Mouse (Mus musculus): ENCODE results near the gene Arhgap24. TPM values are rescaled to one million over a fixed set of nuclear protein-coding genes. Genes with fewer than 3 reads are reported as not detected.

Arhgap24 gene
- polyA plus RNA-seq, 1 experiment from 2014 or later, result 10.0 TPM

DNA sequence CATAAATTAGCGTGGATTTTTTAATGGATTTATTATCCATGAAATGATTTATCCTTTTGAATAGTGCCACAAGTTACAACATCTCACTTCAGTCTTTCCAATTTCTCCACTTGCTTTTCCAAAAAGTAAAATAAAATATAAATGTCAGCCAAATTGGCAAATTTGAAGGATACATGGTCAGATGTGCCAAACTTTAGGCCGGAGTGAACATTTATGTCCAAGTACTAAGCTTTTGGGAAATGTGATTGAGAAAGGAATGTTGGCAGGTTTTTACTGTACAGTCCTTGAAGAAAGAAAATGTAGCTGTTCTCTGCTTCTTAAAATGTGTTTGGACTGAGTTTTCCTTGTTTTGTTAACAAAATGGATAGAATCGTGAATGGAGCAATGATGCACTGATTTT is 185.7 kb downstream of the Arhgap24 start:
- H3K4me2 ChIP-seq (ENCODE audit: low read depth, low read length), result no peak overlapping the region
- H3K9ac ChIP-seq (replicated peaks; ENCODE audit: low read length), result no peak overlapping the region
- DNase-seq (ENCODE audit: low spot score) (no peak), ATAC-seq (replicated peaks; ENCODE audit: insufficient number of reproducible peaks, low FRiP score, low TSS enrichment, low read depth) (no peak)
- no peak overlapping the region for H3K27ac ChIP-seq (replicated peaks; ENCODE audit: low read depth, low read length)
- WGBS, result 90% methylated on average over 3 of the region's 3 CpGs
- no peaks in the 10 kb centered on the region for H3K9me3 ChIP-seq (replicated peaks; ENCODE audit: control insufficient read depth, low read length)
- no peaks in the 10 kb centered on the region for H3K36me3 ChIP-seq (replicated peaks; ENCODE audit: control insufficient read depth, insufficient read depth, low read depth, low read length)
- no peak overlapping the region for H3K4me3 ChIP-seq (ENCODE audit: low read depth, low read length)
- no peaks in the 10 kb centered on the region for H3K4me1 ChIP-seq (ENCODE audit: control insufficient read depth, insufficient read depth, low read length)
- H3K27me3 ChIP-seq (ENCODE audit: control insufficient read depth, insufficient read depth, low read length), result no peaks in the 10 kb centered on the region

DNA sequence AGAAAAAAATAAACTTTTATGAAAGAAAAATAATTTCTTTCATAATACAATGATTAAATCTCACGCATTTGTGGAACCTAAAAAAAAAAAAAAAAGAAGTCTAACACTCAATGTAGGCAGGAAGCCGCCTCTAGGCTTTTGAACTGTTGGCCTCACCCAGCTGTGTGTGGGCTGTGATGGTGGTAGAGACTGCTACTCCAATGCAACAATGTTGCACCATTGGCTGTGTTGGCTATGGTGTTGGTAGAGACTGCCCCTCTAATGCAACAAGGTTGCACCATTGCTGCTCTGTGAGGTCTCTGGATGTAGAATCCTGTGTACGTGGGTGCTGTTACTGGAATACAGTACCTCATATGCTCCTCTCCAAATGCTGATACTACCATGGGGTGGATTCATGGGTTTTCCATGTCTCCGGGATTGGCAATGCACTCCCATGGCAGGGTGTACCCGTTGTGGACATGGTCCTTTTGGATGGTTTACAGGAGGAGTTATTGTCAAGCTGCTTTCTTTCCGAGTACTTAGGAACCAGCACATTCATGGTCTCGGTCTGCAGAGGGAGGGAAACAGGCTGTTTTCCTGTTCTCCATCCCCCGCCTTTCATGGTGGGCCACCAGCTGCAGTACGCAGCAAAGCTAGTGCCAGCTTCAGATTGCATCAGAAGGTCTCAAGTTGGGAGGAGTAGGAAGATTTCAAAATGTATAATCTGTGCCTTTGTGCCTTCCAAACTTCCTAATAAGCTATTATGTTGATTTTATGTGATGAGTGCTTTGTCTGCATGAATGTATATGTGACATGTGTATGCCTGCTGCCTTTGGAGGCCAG is 186.8 kb downstream of the Arhgap24 start:
- Histone ChIP-seq H3K4me1 (ENCODE audit: control insufficient read depth, insufficient read depth, low read length) (no peaks in the 10 kb centered on the region), H3K36me3 (replicated peaks; ENCODE audit: control insufficient read depth, insufficient read depth, low read depth, low read length) (no peaks in the 10 kb centered on the region), H3K27me3 (ENCODE audit: control insufficient read depth, insufficient read depth, low read length) (no peaks in the 10 kb centered on the region), H3K4me3 (ENCODE audit: low read depth, low read length) (no peak overlapping the region), H3K9me3 (replicated peaks; ENCODE audit: control insufficient read depth, low read length) (no peaks in the 10 kb centered on the region), H3K27ac (replicated peaks; ENCODE audit: low read depth, low read length) (no peak overlapping the region), H3K9ac (replicated peaks; ENCODE audit: low read length) (no peak overlapping the region), H3K4me2 (ENCODE audit: low read depth, low read length) (no peak overlapping the region)
- DNase-seq (ENCODE audit: low spot score), result no peak
- 84% methylated on average over 9 of the region's 9 CpGs for WGBS
- ATAC-seq (replicated peaks; ENCODE audit: insufficient number of reproducible peaks, low FRiP score, low TSS enrichment, low read depth), result no peak

GRCm38 (mm10) chr5:102670206-102670605 is 189.0 kb downstream of the Arhgap24 start:
- no peaks in the 10 kb centered on the region for H3K36me3 ChIP-seq (replicated peaks; ENCODE audit: control insufficient read depth, insufficient read depth, low read depth, low read length)
- H3K9ac ChIP-seq (replicated peaks; ENCODE audit: low read length), result no peak overlapping the region
- H3K4me3 ChIP-seq (ENCODE audit: low read depth, low read length), result no peak overlapping the region
- ATAC-seq (replicated peaks; ENCODE audit: insufficient number of reproducible peaks, low FRiP score, low TSS enrichment, low read depth) (no peak), DNase-seq (ENCODE audit: low spot score) (no peak)
- no peak overlapping the region for H3K27ac ChIP-seq (replicated peaks; ENCODE audit: low read depth, low read length)
- H3K4me2 ChIP-seq (ENCODE audit: low read depth, low read length), result no peak overlapping the region
- no peaks in the 10 kb centered on the region for H3K4me1 ChIP-seq (ENCODE audit: control insufficient read depth, insufficient read depth, low read length)
- WGBS, result 67% methylated on average over 4 of the region's 4 CpGs
- no peaks in the 10 kb centered on the region for H3K9me3 ChIP-seq (replicated peaks; ENCODE audit: control insufficient read depth, low read length)
- H3K27me3 ChIP-seq (ENCODE audit: control insufficient read depth, insufficient read depth, low read length), result no peaks in the 10 kb centered on the region

DNA sequence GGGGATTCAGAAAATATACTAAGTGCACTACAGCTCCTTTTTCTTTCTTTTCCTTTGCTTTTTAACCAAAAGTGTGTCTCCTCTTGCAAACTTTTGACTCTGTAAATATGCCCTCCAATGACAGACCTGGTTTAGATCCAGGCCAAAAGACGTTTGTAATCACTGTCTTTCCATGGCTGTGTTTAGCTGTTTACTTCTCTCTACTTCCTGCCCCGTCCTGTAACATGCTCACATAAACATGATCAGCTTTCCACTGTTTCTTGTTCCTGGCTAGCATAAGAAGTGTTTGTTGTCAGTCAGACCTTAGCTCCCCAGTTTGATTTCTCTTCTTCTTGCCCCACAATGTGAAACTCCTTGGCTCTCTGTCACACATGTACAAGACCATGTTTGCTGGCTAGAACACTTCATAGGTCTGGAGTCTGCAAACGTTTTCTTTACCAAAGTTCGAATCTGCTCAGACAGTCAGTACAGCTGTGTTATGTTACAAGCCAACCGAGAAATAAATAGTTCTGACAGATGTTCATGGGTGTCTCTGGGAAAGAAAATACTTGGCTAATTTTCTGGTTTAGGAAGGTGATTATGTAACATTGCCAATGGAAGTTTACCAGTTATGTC is 189.6 kb downstream of the Arhgap24 start:
- Histone ChIP-seq H3K4me2 (ENCODE audit: low read depth, low read length) (no peak overlapping the region), H3K9ac (replicated peaks; ENCODE audit: low read length) (no peak overlapping the region), H3K27ac (replicated peaks; ENCODE audit: low read depth, low read length) (no peak overlapping the region), H3K36me3 (replicated peaks; ENCODE audit: control insufficient read depth, insufficient read depth, low read depth, low read length) (no peaks in the 10 kb centered on the region), H3K4me1 (ENCODE audit: control insufficient read depth, insufficient read depth, low read length) (no peaks in the 10 kb centered on the region), H3K4me3 (ENCODE audit: low read depth, low read length) (no peak overlapping the region), H3K27me3 (ENCODE audit: control insufficient read depth, insufficient read depth, low read length) (no peaks in the 10 kb centered on the region), H3K9me3 (replicated peaks; ENCODE audit: control insufficient read depth, low read length) (no peaks in the 10 kb centered on the region)
- whole genome bisulfite sequencing, result 52% methylated on average over 5 of the region's 5 CpGs
- ATAC-seq (replicated peaks; ENCODE audit: insufficient number of reproducible peaks, low FRiP score, low TSS enrichment, low read depth), result no peak
- DNase-seq (ENCODE audit: low spot score), result no peak

DNA sequence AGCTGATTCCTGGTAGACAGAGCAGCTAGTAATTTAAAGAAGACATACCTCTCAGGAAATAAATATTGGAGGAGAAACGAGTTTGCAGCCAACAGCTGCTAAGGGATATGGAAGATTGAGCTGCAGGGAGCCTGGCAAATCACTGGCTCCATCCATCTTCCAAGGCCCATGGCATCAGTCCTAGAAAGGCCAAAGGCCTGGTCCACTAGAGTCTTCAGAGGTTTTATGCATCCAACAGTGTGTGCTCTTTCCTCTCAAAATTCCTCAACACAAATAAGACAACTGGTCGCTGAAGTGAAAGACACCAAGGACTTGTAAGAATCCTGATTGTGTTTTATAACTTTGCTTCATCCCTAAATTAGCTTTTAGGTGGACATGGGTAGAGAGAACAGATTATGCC is 194.1 kb downstream of the Arhgap24 start:
- Histone ChIP-seq H3K4me2 (ENCODE audit: low read depth, low read length) (no peak overlapping the region), H3K36me3 (replicated peaks; ENCODE audit: control insufficient read depth, insufficient read depth, low read depth, low read length) (no peaks in the 10 kb centered on the region), H3K4me3 (ENCODE audit: low read depth, low read length) (no peak overlapping the region), H3K27me3 (ENCODE audit: control insufficient read depth, insufficient read depth, low read length) (no peaks in the 10 kb centered on the region), H3K4me1 (ENCODE audit: control insufficient read depth, insufficient read depth, low read length) (no peaks in the 10 kb centered on the region), H3K9ac (replicated peaks; ENCODE audit: low read length) (no peak overlapping the region), H3K9me3 (replicated peaks; ENCODE audit: control insufficient read depth, low read length) (no peaks in the 10 kb centered on the region), H3K27ac (replicated peaks; ENCODE audit: low read depth, low read length) (no peak overlapping the region)
- DNase-seq (ENCODE audit: low spot score) (no peak), ATAC-seq (replicated peaks; ENCODE audit: insufficient number of reproducible peaks, low FRiP score, low TSS enrichment, low read depth) (no peak)
- 82% methylated on average over 2 of the region's 2 CpGs for WGBS

- DNase-seq (ENCODE audit: low spot score), result no peak
- Histone ChIP-seq H3K9me3 (replicated peaks; ENCODE audit: control insufficient read depth, low read length) (no peaks in the 10 kb centered on the region), H3K27me3 (ENCODE audit: control insufficient read depth, insufficient read depth, low read length) (no peaks in the 10 kb centered on the region), H3K9ac (replicated peaks; ENCODE audit: low read length) (no peak overlapping the region), H3K4me1 (ENCODE audit: control insufficient read depth, insufficient read depth, low read length) (no peaks in the 10 kb centered on the region), H3K4me2 (ENCODE audit: low read depth, low read length) (no peak overlapping the region), H3K4me3 (ENCODE audit: low read depth, low read length) (no peak overlapping the region), H3K27ac (replicated peaks; ENCODE audit: low read depth, low read length) (no peak overlapping the region), H3K36me3 (replicated peaks; ENCODE audit: control insufficient read depth, insufficient read depth, low read depth, low read length) (no peaks in the 10 kb centered on the region)
- no peak for ATAC-seq (replicated peaks; ENCODE audit: insufficient number of reproducible peaks, low FRiP score, low TSS enrichment, low read depth)
- 41% methylated on average over 2 of the region's 2 CpGs for WGBS
Measured at GRCm38 (mm10) chr5:102677176-102677575, 196.0 kb downstream of the Arhgap24 start.

GRCm38 (mm10) chr5:102687673-102688072 is 206.5 kb downstream of the Arhgap24 start:
- Histone ChIP-seq H3K4me2 (ENCODE audit: low read depth, low read length) (no peak overlapping the region), H3K9ac (replicated peaks; ENCODE audit: low read length) (no peak overlapping the region), H3K27ac (replicated peaks; ENCODE audit: low read depth, low read length) (no peak overlapping the region), H3K4me1 (ENCODE audit: control insufficient read depth, insufficient read depth, low read length) (no peaks in the 10 kb centered on the region), H3K4me3 (ENCODE audit: low read depth, low read length) (no peak overlapping the region), H3K36me3 (replicated peaks; ENCODE audit: control insufficient read depth, insufficient read depth, low read depth, low read length) (no peaks in the 10 kb centered on the region), H3K9me3 (replicated peaks; ENCODE audit: control insufficient read depth, low read length) (no peaks in the 10 kb centered on the region), H3K27me3 (ENCODE audit: control insufficient read depth, insufficient read depth, low read length) (no peaks in the 10 kb centered on the region)
- DNase-seq (ENCODE audit: low spot score) (no peak), ATAC-seq (replicated peaks; ENCODE audit: insufficient number of reproducible peaks, low FRiP score, low TSS enrichment, low read depth) (no peak)
- 88% methylated on average over 5 of the region's 5 CpGs for WGBS

- no peaks in the 10 kb centered on the region for H3K36me3 ChIP-seq (replicated peaks; ENCODE audit: control insufficient read depth, insufficient read depth, low read depth, low read length)
- H3K9me3 ChIP-seq (replicated peaks; ENCODE audit: control insufficient read depth, low read length), result no peaks in the 10 kb centered on the region
- WGBS, result 21% methylated on average over 4 of the region's 4 CpGs
- no peaks in the 10 kb centered on the region for H3K4me1 ChIP-seq (ENCODE audit: control insufficient read depth, insufficient read depth, low read length)
- no peak overlapping the region for H3K4me3 ChIP-seq (ENCODE audit: low read depth, low read length)
- H3K27ac ChIP-seq (replicated peaks; ENCODE audit: low read depth, low read length), result no peak overlapping the region
- no peaks in the 10 kb centered on the region for H3K27me3 ChIP-seq (ENCODE audit: control insufficient read depth, insufficient read depth, low read length)
- no peak overlapping the region for H3K9ac ChIP-seq (replicated peaks; ENCODE audit: low read length)
- ATAC-seq (replicated peaks; ENCODE audit: insufficient number of reproducible peaks, low FRiP score, low TSS enrichment, low read depth), result peak; percentile 73; the same call in 1 of the 2 replicates
- no peak overlapping the region for H3K4me2 ChIP-seq (ENCODE audit: low read depth, low read length)
- peak; percentile 87 for DNase-seq (ENCODE audit: low spot score)
Measured at GRCm38 (mm10) chr5:102692487-102692886, 211.3 kb downstream of the Arhgap24 start.

All from embryonic facial prominence, embryonic 11.5 days (tissue).